Mouse (Mus musculus): ENCODE results near the gene Fam187b. TPM values are rescaled to one million over a fixed set of nuclear protein-coding genes. Genes with fewer than 3 reads are reported as not detected.
A peak's percentile ranks its signal among the peaks of the same experiment; 100 is the strongest.
"Not testable (repeated sequence)": the region's sequence is repeated elsewhere in the genome, so short reads cannot be mapped to it uniquely, and the experiment has no call there.

The Fam187b gene
- total RNA-seq (2014; rRNA removed) (2.4 and 3.0 TPM in 2 replicates), polyA plus RNA-seq (2012; rRNA removed) (3.7 and 3.9 TPM in 2 replicates)

DNA sequence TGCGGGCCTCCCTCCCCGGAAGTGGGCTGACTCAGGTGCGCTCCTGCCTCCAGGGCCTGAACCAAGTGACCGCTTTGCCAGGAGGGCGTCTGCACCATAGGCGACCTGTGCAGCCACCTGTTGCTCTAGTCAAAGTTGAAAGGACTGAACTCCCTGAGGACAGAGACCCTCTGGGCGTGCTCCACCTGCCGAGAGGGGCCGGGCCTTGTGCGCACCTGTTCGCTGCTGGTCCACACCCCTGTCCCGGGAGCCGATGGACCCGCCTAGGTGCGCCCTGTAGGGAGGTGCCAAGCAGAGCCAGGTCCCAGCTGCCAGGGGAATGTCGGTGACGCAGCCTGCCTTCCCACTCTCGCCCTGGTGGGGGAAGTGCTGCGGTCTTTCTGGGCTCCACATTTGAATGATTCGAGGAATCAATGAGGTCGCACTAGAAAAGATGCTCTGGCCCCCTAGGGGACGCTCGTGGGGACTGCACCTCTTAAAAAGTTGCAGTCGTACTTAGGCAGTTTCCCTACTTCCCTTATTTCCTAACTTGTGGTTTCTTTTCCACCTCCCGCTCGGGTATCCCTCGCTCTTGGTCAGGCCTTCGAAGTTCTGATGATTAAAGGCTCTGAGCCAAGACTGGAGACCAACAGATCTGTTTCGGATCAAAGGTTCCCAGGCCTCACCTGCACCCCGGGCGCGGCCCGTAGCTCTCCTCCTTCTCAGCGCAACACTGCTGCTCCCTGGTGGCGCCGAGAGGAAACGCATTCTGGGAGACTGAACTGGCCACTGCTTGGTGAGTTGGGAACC lies at the start of gene Fam187b:
Gene Fam187b, plus strand, starts transcription at position 290 of the 789 bp plus-strand sequence.
- TF ChIP-seq POLR2A (IDR thresholded peaks at IDR 0.05; ENCODE audit: extremely low read depth, insufficient read depth, low read length) (no peak), CTCF (IDR thresholded peaks at IDR 0.05; ENCODE audit: low read depth, low read length) (peak; percentile 96)
- Histone ChIP-seq H3K4me1 (ENCODE audit: control insufficient read depth, insufficient read depth, low read length) (peaks cover 27% of the 10 kb centered on the region), H3K9ac (ENCODE audit: low read depth, low read length) (peak within 1 kb of the TSS; percentile 98), H3K27ac (replicated peaks; ENCODE audit: insufficient read depth, low read depth, low read length) (peak within 1 kb of the TSS; percentile 96), H3K4me3 (ENCODE audit: insufficient read depth, low read depth, low read length) (peak within 1 kb of the TSS; percentile 82), H3K79me2 (ENCODE audit: control insufficient read depth, insufficient read depth, low read length) (peaks cover 20% of the 10 kb centered on the region), H3K27me3 (ENCODE audit: control insufficient read depth, insufficient read depth, low read length) (no peaks in the 10 kb centered on the region), H3K36me3 (ENCODE audit: control insufficient read depth, insufficient read depth, low read length) (peaks cover 6% of the 10 kb centered on the region; the same call in 1 of the 2 replicates)
- peak; percentile 92 for DNase-seq (ENCODE audit: extremely low read depth, low read depth, low spot score)
- WGBS = under 1% methylated on average over 37 of the region's 37 CpGs

- Histone ChIP-seq H3K36me3 (ENCODE audit: control insufficient read depth, insufficient read depth, low read length) (no peaks in the 10 kb centered on the region), H3K27me3 (ENCODE audit: control insufficient read depth, insufficient read depth, low read length) (no peaks in the 10 kb centered on the region), H3K4me1 (ENCODE audit: control insufficient read depth, insufficient read depth, low read length) (no peaks in the 10 kb centered on the region), H3K9ac (ENCODE audit: low read depth, low read length) (no peak overlapping the region), H3K79me2 (ENCODE audit: control insufficient read depth, insufficient read depth, low read length) (no peaks in the 10 kb centered on the region), H3K27ac (replicated peaks; ENCODE audit: insufficient read depth, low read depth, low read length) (no peak overlapping the region), H3K4me3 (ENCODE audit: insufficient read depth, low read depth, low read length) (no peak overlapping the region)
- 21% methylated on average over 3 of the region's 3 CpGs for WGBS
- TF ChIP-seq POLR2A (IDR thresholded peaks at IDR 0.05; ENCODE audit: extremely low read depth, insufficient read depth, low read length) = no peak
- TF ChIP-seq CTCF (IDR thresholded peaks at IDR 0.05; ENCODE audit: low read depth, low read length) = no peak
- peak; percentile 51 for DNase-seq (ENCODE audit: extremely low read depth, low read depth, low spot score)
Measured at GRCm38 (mm10) chr7:30924071-30924470, 49.5 kb upstream of the Fam187b start.

- not testable (repeated sequence) for H3K79me2 ChIP-seq (ENCODE audit: control insufficient read depth, insufficient read depth, low read length); DNase-seq (ENCODE audit: extremely low read depth, low read depth, low spot score); H3K4me1 ChIP-seq (ENCODE audit: control insufficient read depth, insufficient read depth, low read length); H3K27me3 ChIP-seq (ENCODE audit: control insufficient read depth, insufficient read depth, low read length); H3K36me3 ChIP-seq (ENCODE audit: control insufficient read depth, insufficient read depth, low read length); H3K9ac ChIP-seq (ENCODE audit: low read depth, low read length); H3K4me3 ChIP-seq (ENCODE audit: insufficient read depth, low read depth, low read length); H3K27ac ChIP-seq (replicated peaks; ENCODE audit: insufficient read depth, low read depth, low read length)
- 54% methylated on average over 2 of the region's 2 CpGs for WGBS
Measured at GRCm38 (mm10) chr7:30924581-30924980, 49.0 kb upstream of the Fam187b start, which contains the start of gene Hamp2. Hamp2 (minus strand) TSS chr7:30924681.

DNA sequence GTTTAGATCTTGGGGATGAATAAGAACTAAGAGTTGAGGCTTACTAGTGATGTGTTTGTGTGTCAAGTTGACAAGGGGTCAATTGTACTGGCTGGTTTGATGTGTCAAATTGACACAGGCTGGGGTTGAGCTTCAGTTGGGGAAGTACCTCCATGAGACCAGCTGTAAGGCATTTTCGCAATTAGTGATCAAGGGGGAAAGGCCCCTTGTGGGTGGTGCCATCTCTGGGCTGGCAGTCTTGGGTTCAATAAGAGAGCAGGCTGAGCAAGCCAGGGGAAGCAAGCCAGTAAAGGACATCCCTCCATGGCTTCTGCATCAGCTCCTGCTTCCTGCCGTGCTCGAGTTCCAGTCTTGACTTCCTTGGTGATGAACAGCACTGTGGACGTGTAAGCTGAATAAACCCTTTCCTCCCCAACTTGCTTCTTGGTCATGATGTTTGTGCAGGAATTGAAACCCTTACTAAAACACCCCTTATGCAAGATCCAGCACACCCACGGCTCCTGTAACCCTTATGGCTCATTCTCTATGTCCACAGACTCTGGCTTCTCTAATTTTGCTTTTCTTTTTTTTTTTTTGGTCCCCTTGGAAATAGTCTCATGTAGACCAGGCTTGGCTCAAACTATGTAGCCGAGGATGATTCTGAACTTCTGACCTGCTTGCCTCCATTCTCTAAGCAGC lies 38.0 kb upstream of the Fam187b start:
- H3K4me3 ChIP-seq (ENCODE audit: insufficient read depth, low read depth, low read length); H3K79me2 ChIP-seq (ENCODE audit: control insufficient read depth, insufficient read depth, low read length); H3K27ac ChIP-seq (replicated peaks; ENCODE audit: insufficient read depth, low read depth, low read length); DNase-seq (ENCODE audit: extremely low read depth, low read depth, low spot score); H3K36me3 ChIP-seq (ENCODE audit: control insufficient read depth, insufficient read depth, low read length); H3K27me3 ChIP-seq (ENCODE audit: control insufficient read depth, insufficient read depth, low read length); H3K4me1 ChIP-seq (ENCODE audit: control insufficient read depth, insufficient read depth, low read length); H3K9ac ChIP-seq (ENCODE audit: low read depth, low read length): not testable (repeated sequence)
- WGBS = 79% methylated on average over 6 of the region's 6 CpGs

GRCm38 (mm10) chr7:30940070-30940469 lies 33.5 kb upstream of the Fam187b start:
- 42% methylated on average over 1 of the region's 1 CpGs for WGBS
- peak; percentile 59 for DNase-seq (ENCODE audit: extremely low read depth, low read depth, low spot score)
- 0 out of 2 replicates have a peak, but pooled peaks have one; percentile 20 for TF ChIP-seq POLR2A (IDR thresholded peaks at IDR 0.05; ENCODE audit: extremely low read depth, insufficient read depth, low read length)
- H3K27me3 ChIP-seq (ENCODE audit: control insufficient read depth, insufficient read depth, low read length); H3K9ac ChIP-seq (ENCODE audit: low read depth, low read length); H3K36me3 ChIP-seq (ENCODE audit: control insufficient read depth, insufficient read depth, low read length); H3K4me3 ChIP-seq (ENCODE audit: insufficient read depth, low read depth, low read length); H3K79me2 ChIP-seq (ENCODE audit: control insufficient read depth, insufficient read depth, low read length); H3K4me1 ChIP-seq (ENCODE audit: control insufficient read depth, insufficient read depth, low read length); H3K27ac ChIP-seq (replicated peaks; ENCODE audit: insufficient read depth, low read depth, low read length): not testable (repeated sequence)

- H3K4me1 ChIP-seq (ENCODE audit: control insufficient read depth, insufficient read depth, low read length); H3K27me3 ChIP-seq (ENCODE audit: control insufficient read depth, insufficient read depth, low read length); H3K79me2 ChIP-seq (ENCODE audit: control insufficient read depth, insufficient read depth, low read length); H3K36me3 ChIP-seq (ENCODE audit: control insufficient read depth, insufficient read depth, low read length): not testable (repeated sequence)
- H3K4me3 ChIP-seq (ENCODE audit: insufficient read depth, low read depth, low read length) = peak overlapping the region; percentile 41
- DNase-seq (ENCODE audit: extremely low read depth, low read depth, low spot score) = peak; percentile 17
- peak; percentile 23; the same call in 1 of the 2 replicates for TF ChIP-seq POLR2A (IDR thresholded peaks at IDR 0.05; ENCODE audit: extremely low read depth, insufficient read depth, low read length)
- peak overlapping the region; percentile 43 for H3K27ac ChIP-seq (replicated peaks; ENCODE audit: insufficient read depth, low read depth, low read length)
- H3K9ac ChIP-seq (ENCODE audit: low read depth, low read length) = peak overlapping the region; percentile 38
- 44% methylated on average over 3 of the region's 3 CpGs for WGBS
Measured at GRCm38 (mm10) chr7:30942365-30942764, 31.2 kb upstream of the Fam187b start.
